Mouse (Mus musculus) heart, embryonic 16.5 days (tissue): ENCODE measurements around the gene Zxdb. TPM values are rescaled to one million over a fixed set of nuclear protein-coding genes. Genes with fewer than 3 reads are reported as not detected.
"Not testable (repeated sequence)": the region's sequence is repeated elsewhere in the genome, so short reads cannot be mapped to it uniquely, and the experiment has no call there.

Experiments used
- ATAC-seq: fragments of 200-750 bp; cut with Nextera tagmentation; replicated peaks from 2 replicates; pipeline ENCODE4 v1.8.0; 2017; ENCODE audit warnings: moderate number of reproducible peaks; ENCODE audit not compliant: insufficient read depth, low FRiP score; ENCODE audit errors: extremely low read depth
- H3K27ac ChIP-seq: fragments of 300-500 bp; sonication (generic); 2 replicates; pipeline ENCODE4 v1.5.1; 2014; ENCODE audit warnings: mild to moderate bottlenecking, low read length, control low read depth, moderate library complexity
- H3K27me3 ChIP-seq: fragments of 300-500 bp; sonication (generic); 2 replicates; pipeline ENCODE4 v1.6.1; 2014; ENCODE audit warnings: low read length, mixed read lengths; ENCODE audit not compliant: control insufficient read depth, insufficient read depth
- H3K36me3 ChIP-seq: fragments of 300-500 bp; sonication (generic); 2 replicates; pipeline ENCODE4 v1.6.1; 2014; ENCODE audit not compliant: control insufficient read depth, insufficient read depth
- H3K4me1 ChIP-seq: fragments of 300-500 bp; sonication (generic); 2 replicates; pipeline ENCODE4 v1.6.1; 2014; ENCODE audit warnings: low read length, mixed read lengths; ENCODE audit not compliant: control insufficient read depth, insufficient read depth
- H3K4me2 ChIP-seq: fragments of 300-500 bp; sonication (generic); 2 replicates; pipeline ENCODE4 v1.6.1; 2014; ENCODE audit warnings: low read depth, mild to moderate bottlenecking, control low read depth, low read length
- H3K4me3 ChIP-seq: fragments of 300-500 bp; sonication (generic); 2 replicates; pipeline ENCODE4 v1.5.1; 2014; ENCODE audit warnings: mild to moderate bottlenecking, control low read depth, low read length
- H3K9ac ChIP-seq: fragments of 300-500 bp; sonication (generic); 2 replicates; pipeline ENCODE4 v1.6.1; 2014; ENCODE audit warnings: low read length, control low read depth
- H3K9me3 ChIP-seq: fragments of 300-500 bp; sonication (generic); replicated peaks from 2 replicates; pipeline ENCODE4 v1.6.1; 2016; ENCODE audit warnings: low read length; ENCODE audit not compliant: control insufficient read depth
- WGBS: fragments of 180-500 bp; shearing (Covaris S2); extraction: QIAGEN DNeasy Blood & Tissue Kit; methylation state at CpG from one replicate; pipeline ENCODE4 v1.1.7; 2014; 5-methylcytosine and 5-hydroxymethylcytosine counted together
- polyA plus RNA-seq: library from polyadenylated mRNA; unstranded; fragments of >200 nt; fragmentation: Nextera tagmentation; extraction: Ambion mirVana; gene quantifications from 2 replicates; pipeline ENCODE4 v1.2.1, GENCODE M21; 2015

Zxdb gene
- polyA plus RNA-seq = 0.60 and 0.66 TPM in 2 replicates

- no CpG with 5 or more reads among the region's 60 CpGs for WGBS
- not testable (repeated sequence) for H3K9me3 ChIP-seq, H3K4me1 ChIP-seq, H3K9ac ChIP-seq, H3K27me3 ChIP-seq, H3K27ac ChIP-seq, H3K36me3 ChIP-seq, H3K4me2 ChIP-seq
- H3K4me3 ChIP-seq = 0 out of 2 replicates have a peak within 1 kb of the TSS, but pooled peaks have one; percentile 30
- ATAC-seq = peak; percentile 46; the same call in 1 of the 2 replicates
Measured at GRCm38 (mm10) chrX:94724192-94724971, at the start of gene Zxdb. Gene Zxdb (plus strand): TSS chrX:94724569.

GRCm38 (mm10) chrX:94674977-94675376, 49.4 kb upstream of the Zxdb start:
- Histone ChIP-seq H3K9me3 (no peaks in the 10 kb centered on the region), H3K4me1 (no peaks in the 10 kb centered on the region), H3K4me3 (no peak overlapping the region), H3K27me3 (peaks cover 2% of the 10 kb centered on the region; the same call in 1 of the 2 replicates), H3K9ac (no peak overlapping the region), H3K27ac (no peak overlapping the region), H3K4me2 (no peak overlapping the region), H3K36me3 (no peaks in the 10 kb centered on the region)
- ATAC-seq = no peak
- WGBS = 35% methylated on average over 4 of the region's 4 CpGs

- H3K36me3 ChIP-seq, H3K27ac ChIP-seq, H3K27me3 ChIP-seq, H3K4me1 ChIP-seq, H3K4me2 ChIP-seq, H3K9ac ChIP-seq, H3K4me3 ChIP-seq, ATAC-seq, H3K9me3 ChIP-seq: not testable (repeated sequence)
- no CpG with 5 or more reads among the region's 2 CpGs for WGBS
Measured at GRCm38 (mm10) chrX:94681581-94681980, 42.8 kb upstream of the Zxdb start.

- not testable (repeated sequence) for H3K9me3 ChIP-seq, H3K4me1 ChIP-seq, H3K36me3 ChIP-seq, H3K4me2 ChIP-seq, ATAC-seq, H3K27me3 ChIP-seq, H3K4me3 ChIP-seq, H3K9ac ChIP-seq, H3K27ac ChIP-seq
- WGBS = 81% methylated on average over 5 of the region's 5 CpGs
Measured at GRCm38 (mm10) chrX:94689593-94689992, 34.8 kb upstream of the Zxdb start.

GRCm38 (mm10) chrX:94706676-94707075, 17.7 kb upstream of the Zxdb start:
- H3K36me3 ChIP-seq, H3K4me1 ChIP-seq, H3K27me3 ChIP-seq, H3K27ac ChIP-seq, H3K4me3 ChIP-seq, H3K9ac ChIP-seq, H3K4me2 ChIP-seq, H3K9me3 ChIP-seq, ATAC-seq: not testable (repeated sequence)
- 81% methylated on average over 6 of the region's 7 CpGs for WGBS

GRCm38 (mm10) chrX:94709752-94710151, 14.6 kb upstream of the Zxdb start:
- H3K9ac ChIP-seq, H3K36me3 ChIP-seq, H3K27me3 ChIP-seq, H3K27ac ChIP-seq, ATAC-seq, H3K4me2 ChIP-seq, H3K4me3 ChIP-seq, H3K9me3 ChIP-seq, H3K4me1 ChIP-seq: not testable (repeated sequence)
- no CpG with 5 or more reads among the region's 3 CpGs for WGBS

- WGBS = 17% methylated on average over 22 of the region's 102 CpGs
- H3K27me3 ChIP-seq, H3K36me3 ChIP-seq, H3K4me2 ChIP-seq, H3K27ac ChIP-seq, H3K4me1 ChIP-seq, H3K9ac ChIP-seq, H3K9me3 ChIP-seq: not testable (repeated sequence)
- peak; percentile 75 for ATAC-seq
- H3K4me3 ChIP-seq = 0 out of 2 replicates have a peak overlapping the region, but pooled peaks have one; percentile 30
Measured at GRCm38 (mm10) chrX:94724972-94725569, 702 bp downstream of the Zxdb start.

GRCm38 (mm10) chrX:94725627-94726083, 1.3 kb downstream of the Zxdb start:
- H3K36me3 ChIP-seq, H3K4me1 ChIP-seq, H3K27me3 ChIP-seq, H3K27ac ChIP-seq, H3K4me2 ChIP-seq, ATAC-seq, H3K4me3 ChIP-seq, H3K9me3 ChIP-seq, H3K9ac ChIP-seq: not testable (repeated sequence)
- WGBS = no CpG with 5 or more reads among the region's 41 CpGs

GRCm38 (mm10) chrX:94731596-94731995, 7.2 kb downstream of the Zxdb start:
- no peak overlapping the region for H3K9ac ChIP-seq
- no peak overlapping the region for H3K4me2 ChIP-seq
- no peak overlapping the region for H3K4me3 ChIP-seq
- no peak for ATAC-seq
- no peaks in the 10 kb centered on the region; the same call in 1 of the 2 replicates for H3K4me1 ChIP-seq
- no peaks in the 10 kb centered on the region for H3K9me3 ChIP-seq
- H3K27me3 ChIP-seq = no peaks in the 10 kb centered on the region
- H3K27ac ChIP-seq = no peak overlapping the region
- H3K36me3 ChIP-seq = no peaks in the 10 kb centered on the region
